Mouse (Mus musculus) A20 (cell line): ENCODE data around the gene Cacna1s.

ENCODE experiments used
- DNase-seq: peaks from one replicate; pipeline ENCODE4 v3.0.0-alpha.2; 2011; ENCODE audit warnings: low read depth, low spot score

The Cacna1s gene

DNA sequence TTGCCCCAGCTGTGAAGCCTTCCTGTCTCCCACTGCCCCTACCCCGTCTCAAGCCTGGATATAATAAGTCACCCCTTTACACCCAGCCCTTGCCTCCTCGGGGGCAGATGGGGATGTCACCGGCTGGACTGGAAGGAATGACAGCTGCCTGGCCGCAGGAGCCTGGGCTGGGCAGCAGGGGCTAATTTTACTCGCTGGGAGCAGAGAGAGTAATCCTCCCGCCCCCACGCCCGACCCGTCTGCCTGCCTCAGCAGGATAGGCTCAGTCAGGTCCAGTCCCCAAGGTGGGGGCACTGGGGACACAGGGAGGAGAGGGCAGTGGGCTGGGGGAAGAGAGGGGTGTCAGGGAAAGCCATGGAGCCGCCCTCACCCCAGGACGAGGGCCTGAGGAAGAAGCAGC is at the start of gene Cacna1s:
Gene Cacna1s, plus strand, starts transcription at position 204 of the 400 bp plus-strand sequence.
- no peak for DNase-seq

DNA sequence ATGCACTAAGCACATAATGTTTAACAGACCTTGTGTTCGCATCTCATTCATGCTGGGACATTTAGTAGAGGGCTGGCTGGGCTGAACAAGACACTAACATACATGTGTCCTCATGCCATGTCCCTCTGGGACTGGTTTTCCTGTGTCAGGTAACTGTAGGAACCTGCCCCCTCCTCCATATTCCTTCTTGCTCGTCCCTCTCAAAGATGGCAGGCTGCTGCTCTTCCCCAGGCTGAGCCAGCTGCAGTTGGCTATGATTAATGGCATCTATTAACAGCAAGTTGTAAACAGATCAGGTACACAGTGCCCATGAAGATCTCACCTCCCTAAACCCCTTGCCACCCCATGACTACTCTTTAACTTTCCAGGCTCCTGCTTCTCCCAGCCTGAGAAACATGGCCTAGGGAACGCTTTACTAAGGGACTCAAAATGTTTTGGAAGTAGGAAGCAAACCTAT is 46.2 kb upstream of the Cacna1s start, which contains the start of gene Igfn1:
Gene Igfn1, minus strand, starts transcription at position 51 of the 457 bp plus-strand sequence.
- DNase-seq = no peak

DNA sequence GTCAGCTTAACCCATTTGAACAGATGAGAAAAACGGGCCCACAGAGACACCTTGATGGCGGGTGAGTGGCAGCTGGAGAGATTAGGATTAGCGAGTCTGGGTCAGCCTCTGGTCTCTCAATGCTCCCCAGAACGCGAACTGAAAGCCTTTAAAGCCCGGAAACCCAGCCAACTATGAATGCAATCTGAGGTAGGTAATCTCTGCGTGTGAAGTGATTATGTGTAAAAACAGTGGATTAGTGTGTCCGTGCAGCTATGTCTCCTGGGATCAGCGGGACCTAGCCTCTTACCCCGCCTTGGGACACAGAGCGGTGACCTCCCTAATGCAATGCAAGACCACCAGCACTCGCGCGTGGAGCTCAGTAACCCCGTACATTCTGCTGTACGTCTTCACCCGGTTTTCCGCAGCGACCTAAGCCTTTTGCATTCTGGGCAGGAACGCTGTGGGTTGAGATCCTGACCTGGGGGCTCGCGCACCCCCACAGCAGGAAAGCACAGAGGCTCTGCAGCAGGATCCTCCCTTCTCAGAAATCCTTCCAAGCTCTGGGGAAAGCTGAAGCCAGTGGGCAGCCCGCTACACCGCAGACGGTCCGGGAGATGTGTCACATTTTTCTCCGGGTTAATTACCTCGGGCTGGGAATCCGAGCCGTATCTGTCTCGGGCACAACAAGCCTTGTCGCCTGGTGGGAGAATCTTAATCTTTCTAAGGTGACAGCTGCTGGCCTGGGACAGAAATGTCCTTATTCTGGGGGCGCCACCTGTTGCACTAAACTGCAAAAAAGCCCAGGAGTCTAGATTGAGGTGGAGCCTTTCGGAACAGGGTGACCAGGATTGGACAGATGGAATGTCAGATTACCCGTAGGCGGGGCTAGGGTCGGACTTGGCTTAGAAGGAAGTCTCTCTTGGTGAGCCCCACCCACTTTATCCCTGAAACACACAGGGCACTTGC is 45.1 kb upstream of the Cacna1s start, which contains the start of gene Tmem9:
Gene Tmem9, plus strand, starts transcription at position 940 of the 948 bp plus-strand sequence.
- no peak for DNase-seq

DNA sequence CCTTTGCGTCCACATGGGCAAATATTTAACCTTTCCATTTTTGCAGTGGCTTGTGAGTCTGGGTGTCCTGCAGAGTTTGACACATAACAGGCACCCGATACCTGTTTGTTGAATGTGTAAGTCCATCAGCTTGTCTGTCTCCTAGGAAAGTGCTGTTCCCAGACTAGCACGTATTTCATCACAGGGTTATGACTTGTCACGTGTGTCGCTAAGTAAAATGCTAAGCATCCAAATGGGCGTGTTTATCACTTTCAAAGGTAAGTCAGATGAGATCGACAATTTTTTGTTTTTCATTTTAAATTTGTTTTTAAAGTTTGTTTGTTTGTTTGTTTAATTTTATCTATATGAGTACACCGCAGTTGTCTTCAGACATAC is 44.4 kb upstream of the Cacna1s start:
- no peak for DNase-seq

DNA sequence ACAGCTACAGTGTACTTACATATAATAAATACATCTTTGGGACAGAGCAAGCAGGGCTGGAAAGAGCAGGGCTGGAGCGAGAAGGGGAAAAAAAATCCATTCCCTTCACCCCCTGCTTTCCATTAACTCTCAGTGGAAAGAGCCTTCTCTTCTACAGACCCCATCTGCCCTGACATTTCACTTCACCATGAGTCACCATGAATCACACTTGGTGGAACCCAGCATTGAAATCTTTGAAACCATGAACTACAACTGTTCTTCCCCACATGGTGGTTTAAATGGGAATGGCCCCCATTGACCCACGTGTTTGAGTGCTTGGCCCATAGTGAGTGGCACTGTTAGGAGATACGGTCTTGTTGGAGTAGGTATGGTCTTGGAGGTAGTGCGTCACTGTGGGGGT is 42.3 kb upstream of the Cacna1s start:
- no peak for DNase-seq

DNA sequence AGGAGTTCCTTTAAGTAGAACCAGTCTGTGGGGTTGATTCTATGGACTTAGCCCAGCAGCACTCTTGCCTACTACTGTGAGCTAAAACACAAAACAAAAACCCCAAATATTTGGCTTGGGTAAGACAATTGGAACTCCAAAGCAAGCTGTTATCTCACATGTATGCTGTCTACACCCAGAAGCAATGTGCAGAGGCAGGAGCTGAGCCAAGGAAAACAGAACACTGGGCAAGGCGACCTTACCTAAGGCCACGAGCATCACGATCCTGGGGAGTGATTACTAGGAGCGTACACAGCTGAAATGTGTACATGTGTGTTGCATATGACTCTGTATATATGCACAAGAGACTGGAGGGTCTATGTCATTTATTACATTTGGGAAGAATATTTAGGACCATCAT is 39.0 kb upstream of the Cacna1s start:
- no peak for DNase-seq

DNA sequence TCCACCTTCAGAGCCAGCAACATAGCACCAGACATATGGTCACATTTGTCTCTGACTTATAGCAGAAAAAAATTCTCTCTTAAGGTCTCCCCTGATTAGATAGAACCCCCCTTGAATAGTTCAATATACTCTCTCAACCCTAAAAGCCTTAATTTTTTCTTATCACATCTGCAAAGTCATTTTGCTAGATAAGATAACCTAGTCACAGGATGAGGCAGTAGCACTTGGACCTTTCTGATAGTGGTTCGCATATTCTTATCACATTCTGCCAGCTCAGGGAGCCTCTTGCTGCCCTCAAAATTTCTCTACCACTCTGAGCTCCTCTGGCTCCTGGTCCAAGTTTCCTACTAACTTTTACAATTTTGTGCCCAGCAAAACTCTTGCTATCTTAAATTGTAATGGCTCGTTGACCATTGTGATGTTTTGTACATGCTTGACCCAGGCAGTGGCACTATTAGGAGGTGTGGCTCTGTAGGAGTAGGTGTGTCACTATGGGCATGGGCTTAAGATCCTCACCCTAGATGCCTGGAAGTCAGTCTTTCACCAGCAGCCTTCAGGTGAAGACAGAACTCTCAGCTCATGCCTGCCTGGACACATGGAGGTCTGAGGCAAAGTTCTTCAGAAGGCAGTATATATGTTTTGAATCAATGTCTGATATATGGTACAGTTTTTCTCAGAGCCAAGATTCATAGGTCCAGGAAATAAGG is 37.6 kb upstream of the Cacna1s start:
- no peak for DNase-seq

DNA sequence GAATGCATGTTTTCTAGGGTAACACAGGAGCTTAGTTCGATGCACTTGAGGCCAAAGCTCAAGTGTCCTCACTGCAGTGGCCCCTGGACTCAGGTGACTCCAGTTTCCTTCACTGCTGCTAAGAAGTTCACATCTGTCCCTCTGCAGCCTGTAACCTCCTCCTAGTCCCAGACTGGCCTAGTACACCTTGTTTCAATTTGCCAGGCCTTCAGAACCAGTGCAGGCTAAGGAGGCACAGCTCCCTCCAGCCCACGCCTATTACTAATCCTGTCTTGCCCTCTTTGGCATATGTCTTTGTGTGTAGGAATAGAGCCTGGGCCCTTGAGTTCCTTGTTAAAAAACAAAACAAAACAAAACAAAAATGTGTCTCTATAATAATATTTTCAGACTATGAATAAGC is 35.2 kb upstream of the Cacna1s start:
- DNase-seq = no peak

DNA sequence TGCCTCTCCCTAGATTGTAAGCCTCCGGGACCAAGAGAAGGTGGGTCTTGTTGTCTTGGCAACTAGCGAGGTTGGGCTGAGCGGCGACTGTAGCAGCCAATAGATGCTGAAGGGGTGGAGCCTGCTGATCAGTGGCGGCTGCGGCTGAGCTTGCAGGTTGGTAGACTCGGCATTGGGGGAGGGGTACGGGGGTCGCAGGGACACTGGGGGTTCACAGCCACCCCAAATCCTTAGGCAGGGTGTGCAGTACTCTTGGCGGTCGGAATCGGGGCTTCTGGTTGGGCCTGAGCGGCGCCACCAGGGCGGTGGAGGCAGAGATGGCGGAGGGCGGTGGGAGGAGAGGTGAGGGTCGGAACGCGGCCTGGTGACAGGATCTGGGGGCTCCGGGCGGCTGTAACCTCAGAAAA is 34.6 kb upstream of the Cacna1s start:
- DNase-seq = peak; percentile 90

DNA sequence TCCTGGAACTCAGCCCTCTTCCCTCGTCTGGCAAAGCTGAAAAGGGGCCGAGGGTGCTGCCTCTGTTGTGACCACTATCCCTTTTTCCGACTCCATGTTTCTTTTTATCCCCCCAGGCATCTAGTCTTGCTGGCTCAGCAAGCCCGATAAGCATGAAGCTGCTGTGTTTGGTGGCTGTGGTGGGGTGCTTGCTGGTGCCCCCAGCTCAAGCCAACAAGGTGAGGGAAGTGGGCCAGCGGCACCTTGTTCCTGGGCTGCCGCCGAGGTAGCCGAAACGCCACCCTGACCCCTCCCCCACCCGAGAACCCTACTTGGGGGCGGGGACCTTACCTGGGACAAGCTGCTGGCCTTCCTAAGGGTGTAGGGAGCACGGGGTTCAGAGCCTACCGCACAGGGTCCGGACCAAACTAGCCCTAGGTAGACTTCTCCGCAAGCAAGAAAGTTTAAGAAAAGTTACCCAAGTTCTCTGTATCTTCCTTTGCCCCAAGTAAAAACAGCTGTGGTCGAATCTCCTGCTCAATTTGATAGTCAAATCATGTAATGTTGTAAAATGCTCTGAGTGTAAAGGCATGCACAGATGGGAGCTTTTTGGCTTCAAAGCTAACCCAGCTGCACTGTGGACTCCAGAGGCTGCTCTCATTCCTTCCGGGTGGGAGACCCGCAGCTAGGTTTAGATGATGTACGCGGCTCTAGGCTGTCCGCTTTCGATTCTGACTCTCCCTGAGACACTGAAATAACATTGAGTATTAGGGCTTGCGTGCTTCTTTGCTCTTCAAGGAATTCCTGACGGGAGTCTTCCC is 34.0 kb upstream of the Cacna1s start:
- DNase-seq = peak; percentile 67

DNA sequence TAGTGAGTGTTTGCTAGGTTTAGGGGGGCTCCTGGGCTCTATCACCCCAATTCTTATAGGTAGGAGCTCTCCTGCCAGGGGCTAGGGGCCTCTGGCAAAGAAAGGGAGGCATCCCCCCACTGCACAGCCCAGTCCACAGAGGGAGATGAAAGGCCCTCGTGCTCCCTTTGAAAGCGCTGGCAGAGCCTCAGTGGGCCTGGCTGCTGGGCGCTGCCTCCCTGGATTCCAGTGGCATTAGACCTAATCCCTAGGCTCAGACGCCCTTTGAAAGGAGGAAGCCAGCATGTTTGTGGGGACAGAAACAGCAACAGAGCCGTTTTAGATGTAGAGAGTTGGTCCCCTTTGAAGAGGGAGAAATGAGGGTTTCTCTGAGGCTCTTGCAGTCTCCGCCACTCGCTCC is 22.3 kb upstream of the Cacna1s start:
- no peak for DNase-seq

DNA sequence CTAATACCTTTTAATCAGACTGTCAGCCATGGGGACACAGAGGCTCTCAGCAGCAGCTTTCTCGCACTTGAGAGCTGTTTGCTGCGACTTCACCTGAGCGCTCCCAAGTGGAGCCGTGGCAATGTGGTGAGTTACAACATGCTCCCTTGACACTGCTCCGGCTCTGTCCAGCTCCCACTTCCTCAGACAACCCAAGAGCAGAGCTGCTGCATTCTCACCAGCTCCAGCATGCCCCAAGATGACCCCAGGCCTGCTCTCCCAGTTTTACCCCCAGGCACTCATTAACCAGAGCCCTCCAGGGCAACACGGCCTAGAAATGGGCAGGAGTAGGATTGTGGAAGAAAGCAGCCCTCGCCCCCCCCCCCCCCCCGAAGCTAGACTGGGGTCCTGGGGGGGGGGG is 20.9 kb upstream of the Cacna1s start:
- no peak for DNase-seq

DNA sequence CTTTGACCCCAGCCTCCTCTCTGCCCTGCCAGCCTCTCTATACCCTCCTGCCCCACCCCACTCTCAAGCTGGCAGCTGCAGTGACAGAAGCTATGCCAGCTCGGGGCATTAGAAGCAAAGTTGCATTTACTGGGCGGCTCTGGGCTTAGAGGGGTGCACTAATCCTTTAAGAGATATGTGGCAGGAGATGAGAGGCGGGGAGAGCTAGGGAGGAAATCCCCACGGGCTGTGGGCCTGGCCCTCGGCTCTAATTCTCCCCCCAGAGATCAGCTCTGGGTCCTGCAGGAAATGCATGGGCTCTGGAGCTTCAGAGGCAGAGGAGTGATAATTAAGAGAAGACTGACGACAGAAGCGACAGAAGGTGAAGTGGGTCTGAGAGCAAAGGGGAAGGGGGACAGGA is 19.6 kb upstream of the Cacna1s start:
- no peak for DNase-seq

DNA sequence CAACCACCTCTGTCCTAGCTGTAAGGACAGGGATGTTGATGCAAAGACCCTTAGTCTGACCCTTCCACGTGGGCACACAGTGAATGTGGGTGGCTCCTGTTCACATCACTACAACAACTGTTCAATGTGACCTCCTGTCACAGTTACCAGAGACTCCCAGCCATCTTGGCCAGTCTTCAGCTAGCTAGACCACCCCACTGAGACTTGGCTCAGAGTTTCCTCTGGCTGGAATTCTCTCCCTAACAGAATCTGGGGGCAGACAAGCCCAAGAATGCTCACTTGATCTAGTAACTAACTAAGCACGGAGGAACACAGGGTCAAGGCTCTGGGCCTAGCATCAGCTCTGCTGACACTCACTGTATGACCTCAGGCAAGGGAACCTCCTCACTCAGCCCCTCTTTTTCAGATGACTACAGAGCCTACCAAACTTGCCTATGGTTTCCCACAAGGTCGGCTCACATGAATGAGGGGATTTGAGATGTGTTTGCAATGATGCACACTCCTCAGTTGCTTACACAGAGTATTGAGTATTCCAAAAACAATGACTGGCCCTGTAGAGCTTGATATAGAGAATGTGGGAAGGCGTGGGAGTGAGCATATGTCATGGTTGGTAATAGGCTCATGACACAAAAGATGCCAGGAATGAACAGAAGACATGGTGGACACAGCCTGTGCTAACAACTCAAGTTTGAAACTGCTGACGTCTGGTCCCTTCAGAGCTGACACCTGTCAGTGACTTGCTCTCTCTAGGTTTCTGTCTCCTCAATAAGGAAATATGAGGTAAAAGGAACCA is 13.6 kb upstream of the Cacna1s start:
- no peak for DNase-seq

DNA sequence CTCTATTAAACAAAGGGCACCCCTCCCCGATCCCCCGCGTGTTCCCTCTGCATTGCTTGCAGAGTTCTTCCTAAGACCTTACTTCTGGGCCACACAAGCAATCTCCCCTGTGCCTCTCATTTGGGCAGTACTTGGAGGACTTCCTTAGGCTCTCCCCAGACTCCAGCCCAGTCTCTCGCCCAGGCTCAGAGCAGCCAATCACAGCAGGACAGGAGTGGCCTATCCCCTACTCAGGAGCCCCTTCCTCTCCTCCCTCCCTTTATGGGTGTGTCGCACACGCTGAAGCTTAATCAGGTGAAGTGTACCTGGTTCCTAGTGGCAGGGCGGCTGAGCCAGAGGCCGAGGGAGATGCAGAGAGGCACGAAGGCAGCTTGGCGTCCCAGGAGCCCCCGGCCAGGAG is 12.1 kb upstream of the Cacna1s start:
- DNase-seq = no peak

DNA sequence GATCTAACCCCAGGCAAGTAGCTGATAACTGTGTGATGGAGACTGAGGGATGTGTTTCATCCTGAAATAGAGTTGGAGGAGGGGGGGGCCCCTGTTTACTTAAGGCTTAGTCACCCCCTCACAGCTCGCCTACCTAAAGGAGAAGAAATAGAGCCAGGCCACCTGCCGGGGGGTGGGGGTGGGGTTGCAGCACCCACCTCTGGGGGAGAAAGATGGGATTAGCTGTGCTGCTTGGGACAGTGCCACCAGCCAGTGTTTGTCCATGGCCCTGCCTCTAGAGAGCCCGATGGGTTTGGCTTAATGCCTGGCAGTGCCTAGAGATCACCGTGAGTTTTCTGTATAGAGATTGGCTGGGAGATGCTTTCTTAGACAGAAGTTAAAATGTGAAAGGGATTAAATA is 11.7 kb upstream of the Cacna1s start:
- DNase-seq = no peak

DNA sequence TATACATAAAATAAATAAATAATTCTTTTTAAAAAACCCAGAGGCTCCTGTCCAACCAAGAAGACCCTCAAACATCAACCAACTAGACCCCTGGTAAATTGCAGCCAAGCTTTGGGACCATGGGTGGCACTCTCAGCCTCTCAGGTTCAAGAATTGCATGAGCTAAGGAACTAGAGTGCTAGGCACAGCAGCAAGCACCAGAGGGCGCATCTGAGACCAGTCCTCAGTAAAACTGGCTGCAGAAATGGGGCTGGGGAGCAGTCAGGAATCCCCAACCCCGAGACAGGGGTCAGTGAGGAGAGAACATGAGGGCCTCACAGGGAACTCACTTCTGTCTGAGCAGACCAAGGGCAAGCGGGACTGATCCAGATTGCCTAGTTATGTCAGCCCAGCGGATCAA is 6.8 kb upstream of the Cacna1s start:
- DNase-seq = peak; percentile 60

DNA sequence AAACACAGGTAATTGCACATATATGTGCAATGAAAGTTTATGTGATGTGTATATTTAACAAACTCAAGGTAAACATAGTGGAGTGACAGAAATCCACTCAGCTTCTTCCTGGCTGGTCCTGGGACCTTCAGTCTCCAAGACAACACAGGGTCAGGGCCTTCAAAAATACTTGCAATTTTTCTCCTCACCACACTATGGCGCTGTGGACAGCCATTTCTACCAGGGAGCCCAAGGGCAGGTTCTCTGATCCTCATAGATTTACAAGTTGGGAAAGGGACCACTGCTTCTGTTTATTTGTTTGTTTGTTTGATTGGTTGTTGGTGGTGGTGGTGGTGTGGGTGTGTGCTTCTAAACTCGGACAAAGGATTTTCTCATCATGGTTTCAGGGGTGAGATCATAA is 5.1 kb upstream of the Cacna1s start:
- peak; percentile 44 for DNase-seq

DNA sequence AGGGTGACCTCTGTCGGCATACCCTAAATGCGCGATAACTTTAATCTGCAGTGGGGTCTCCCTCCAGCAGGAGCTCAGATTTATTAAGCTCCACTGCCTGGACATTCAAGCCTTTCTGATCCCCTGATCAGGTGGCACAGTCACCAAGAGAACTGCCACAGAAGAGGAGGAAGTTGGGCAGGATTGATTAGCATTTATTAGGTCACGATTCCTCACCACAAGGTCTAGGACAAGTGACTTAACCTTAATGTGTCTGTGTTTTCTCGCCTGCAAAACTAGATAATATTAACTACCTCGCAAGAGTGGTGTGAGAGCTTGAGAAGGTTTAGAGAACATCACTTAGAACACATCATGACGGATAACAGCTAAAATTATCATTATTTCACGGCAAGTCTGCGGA is 4.7 kb upstream of the Cacna1s start:
- no peak for DNase-seq

DNA sequence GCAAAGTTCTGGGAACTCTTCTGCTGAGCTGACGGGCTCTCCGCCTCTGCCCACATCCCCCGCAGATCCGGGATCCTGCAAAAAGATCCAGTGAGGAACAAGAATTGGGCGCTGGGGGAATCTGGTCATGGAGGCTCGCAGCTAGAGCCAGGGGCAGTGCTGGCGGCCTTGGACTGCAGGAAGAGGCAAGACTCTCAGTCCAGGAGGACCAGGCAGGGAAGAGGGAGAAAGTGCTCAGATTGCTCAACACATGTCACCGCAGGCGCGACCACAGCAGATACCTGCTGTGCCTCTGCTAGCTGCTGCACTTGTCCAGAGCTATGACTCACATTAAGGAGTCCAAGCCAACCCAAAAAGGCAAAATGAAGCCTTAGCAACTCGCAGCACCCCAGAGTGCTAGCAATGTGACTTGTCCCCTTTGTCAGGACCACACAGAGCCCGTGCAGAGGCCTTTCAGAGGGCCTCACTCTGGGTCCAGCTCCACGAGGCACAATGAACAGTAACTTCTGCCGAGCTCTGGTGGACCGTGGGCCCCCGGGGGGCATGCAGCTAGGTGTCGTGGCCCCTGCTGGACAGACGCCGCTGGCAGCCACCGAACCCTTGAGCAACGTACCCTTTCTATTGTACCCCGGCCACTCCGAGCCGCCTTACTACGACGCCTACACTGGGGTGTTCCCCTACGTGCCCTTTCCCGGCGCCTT is 2.1 kb upstream of the Cacna1s start, which contains the start of gene Ascl5:
Gene Ascl5, plus strand, starts transcription at position 493 of the 701 bp plus-strand sequence.
- no peak for DNase-seq

DNA sequence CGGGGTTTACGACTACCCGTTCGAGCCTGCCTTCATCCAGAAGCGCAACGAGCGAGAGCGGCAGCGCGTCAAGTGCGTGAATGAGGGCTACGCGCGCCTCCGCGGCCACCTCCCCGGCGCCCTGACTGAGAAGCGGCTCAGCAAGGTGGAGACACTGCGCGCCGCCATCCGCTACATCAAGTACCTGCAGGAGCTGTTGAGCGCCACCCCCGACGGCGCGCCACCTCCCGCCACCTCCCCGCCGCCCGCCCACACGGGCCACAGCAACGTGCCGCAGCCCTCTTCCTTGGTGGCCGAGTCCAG is 1.6 kb upstream of the Cacna1s start:
- no peak for DNase-seq
